Mouse (Mus musculus) liver, adult 2 months (tissue): ENCODE measurements around the gene Vangl1.
"Not testable (repeated sequence)": the region's sequence is repeated elsewhere in the genome, so short reads cannot be mapped to it uniquely, and the experiment has no call there.

Source experiments
- CTCF ChIP-seq: fragments of 200-500 bp; IDR thresholded peaks from 2 replicates; pipeline ENCODE4 v1.5.1; 2011; ENCODE audit warnings: low read depth, low read length, control low read depth
- POLR2A ChIP-seq: fragments of 200-500 bp; IDR thresholded peaks from 2 replicates; pipeline ENCODE4 v1.6.1; 2011; ENCODE audit warnings: low read length, control low read depth; ENCODE audit not compliant: insufficient read depth; ENCODE audit errors: extremely low read depth

DNA sequence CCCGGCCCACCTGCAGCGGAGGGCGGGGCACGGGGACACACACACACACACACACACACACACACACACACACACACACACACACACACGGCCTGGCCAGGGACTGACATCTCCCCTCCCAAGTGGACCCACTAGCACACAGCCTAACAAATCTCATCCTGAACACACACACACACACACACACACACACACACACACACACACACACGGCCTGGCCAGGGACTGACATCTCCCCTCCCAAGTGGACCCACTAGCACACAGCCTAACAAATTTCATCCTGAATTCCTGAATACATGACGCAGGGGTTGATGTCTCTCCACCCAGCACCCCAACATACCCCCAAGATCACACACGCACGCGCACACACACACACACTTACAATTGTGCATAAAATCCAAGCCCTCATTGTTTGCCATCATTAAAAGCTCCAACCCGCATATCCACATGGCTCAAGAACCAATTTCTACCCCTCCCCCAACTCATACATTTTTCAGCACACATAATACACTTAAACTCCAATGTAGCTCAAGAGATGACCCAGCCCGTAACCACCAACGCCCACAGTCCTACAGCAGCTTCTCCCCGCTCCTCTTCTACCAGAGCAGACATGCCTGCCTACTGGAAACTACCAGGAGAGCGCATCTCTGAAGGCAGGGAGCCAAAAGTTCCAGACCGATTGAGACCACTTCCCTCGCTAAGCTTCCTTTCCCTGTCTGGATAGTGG, 403 bp upstream of the Vangl1 start:
- not testable (repeated sequence) for TF ChIP-seq POLR2A, CTCF
